Mouse (Mus musculus) hindbrain, embryonic 14.5 days (tissue): ENCODE data around the gene Dip2a. TPM values are rescaled to one million over a fixed set of nuclear protein-coding genes. Genes with fewer than 3 reads are reported as not detected.
A peak's percentile ranks its signal among the peaks of the same experiment; 100 is the strongest.

Experiments
- ATAC-seq: fragments of 200-750 bp; cut with Nextera tagmentation; 2 replicates; pipeline ENCODE4 v1.8.0; 2017; ENCODE audit warnings: moderate number of reproducible peaks, mild to moderate bottlenecking, moderate TSS enrichment, moderate library complexity; ENCODE audit not compliant: low FRiP score
- DNase-seq: peaks from one replicate; pipeline ENCODE4 v3.0.0-alpha.2; 2015; ENCODE audit warnings: low spot score
- H3K27ac ChIP-seq: fragments of 300-500 bp; sonication (generic); 2 replicates; pipeline ENCODE4 v1.5.1; 2014; ENCODE audit warnings: mild to moderate bottlenecking, moderate library complexity
- H3K27me3 ChIP-seq: fragments of 300-500 bp; sonication (generic); 2 replicates; pipeline ENCODE4 v1.6.1; 2014; ENCODE audit warnings: mild to moderate bottlenecking, low read length, mixed read lengths; ENCODE audit not compliant: control insufficient read depth, insufficient read depth
- H3K36me3 ChIP-seq: fragments of 300-500 bp; sonication (generic); replicated peaks from 2 replicates; pipeline ENCODE4 v1.6.1; 2014; ENCODE audit not compliant: control insufficient read depth, insufficient read depth
- H3K4me1 ChIP-seq: fragments of 300-500 bp; sonication (generic); replicated peaks from 2 replicates; pipeline ENCODE4 v1.6.1; 2014; ENCODE audit warnings: antibody characterized with exemption, low read length, mixed read lengths; ENCODE audit not compliant: control insufficient read depth, insufficient read depth
- H3K4me2 ChIP-seq: fragments of 300-500 bp; sonication (generic); replicated peaks from 2 replicates; pipeline ENCODE4 v1.6.1; 2014; ENCODE audit warnings: mild to moderate bottlenecking, moderate library complexity
- H3K4me3 ChIP-seq: fragments of 300-500 bp; sonication (generic); replicated peaks from 2 replicates; pipeline ENCODE4 v1.5.1; 2014; ENCODE audit warnings: mild to moderate bottlenecking, low read length
- H3K9ac ChIP-seq: fragments of 300-500 bp; sonication (generic); 2 replicates; pipeline ENCODE4 v1.6.1; 2014
- H3K9me3 ChIP-seq: fragments of 300-500 bp; sonication (generic); 2 replicates; pipeline ENCODE4 v1.6.1; 2016; ENCODE audit warnings: low read length; ENCODE audit not compliant: control insufficient read depth
- WGBS: fragments of 180-500 bp; shearing (Covaris S2); extraction: QIAGEN DNeasy Blood & Tissue Kit; methylation state at CpG from one replicate; pipeline ENCODE4 v1.1.7; 2014; 5-methylcytosine and 5-hydroxymethylcytosine counted together
- polyA plus RNA-seq: library from polyadenylated mRNA; unstranded; fragments of >200 nt; fragmentation: Nextera tagmentation; extraction: Ambion mirVana; gene quantifications from 2 replicates; pipeline ENCODE4 v1.2.1, GENCODE M21; 2014

The Dip2a gene
- polyA plus RNA-seq, 1 experiment from 2014 or later: 11.3 TPM

- H3K4me2 ChIP-seq: no peak overlapping the region
- ATAC-seq (no peak), DNase-seq (no peak)
- no peaks in the 10 kb centered on the region for H3K27me3 ChIP-seq
- H3K4me1 ChIP-seq: no peaks in the 10 kb centered on the region
- no peak overlapping the region for H3K9ac ChIP-seq
- 95% methylated on average over 7 of the region's 7 CpGs for WGBS
- no peak overlapping the region for H3K27ac ChIP-seq
- H3K4me3 ChIP-seq: no peak overlapping the region
- H3K9me3 ChIP-seq: no peaks in the 10 kb centered on the region
- peaks cover 6% of the 10 kb centered on the region for H3K36me3 ChIP-seq
Observed at GRCm38 (mm10) chr10:76257231-76257630, 87.9 kb downstream of the Dip2a start.

- DNase-seq: no peak
- WGBS: 60% methylated on average over 6 of the region's 6 CpGs
- Histone ChIP-seq H3K9me3 (no peaks in the 10 kb centered on the region), H3K27me3 (no peaks in the 10 kb centered on the region), H3K4me3 (no peak overlapping the region), H3K4me1 (no peaks in the 10 kb centered on the region), H3K36me3 (no peaks in the 10 kb centered on the region), H3K4me2 (no peak overlapping the region), H3K27ac (no peak overlapping the region), H3K9ac (no peak overlapping the region)
- no peak for ATAC-seq
Observed at GRCm38 (mm10) chr10:76255617-76256016, 89.5 kb downstream of the Dip2a start.

- Histone ChIP-seq H3K4me1 (no peaks in the 10 kb centered on the region), H3K4me3 (no peak within 1 kb of the TSS), H3K27ac (no peak within 1 kb of the TSS), H3K27me3 (no peaks in the 10 kb centered on the region), H3K9me3 (no peaks in the 10 kb centered on the region), H3K4me2 (no peak within 1 kb of the TSS), H3K36me3 (no peaks in the 10 kb centered on the region), H3K9ac (no peak within 1 kb of the TSS)
- DNase-seq (peak; percentile 47), ATAC-seq (peak; percentile 45; the same call in 1 of the 2 replicates)
- WGBS: 47% methylated on average over 4 of the region's 4 CpGs
Observed at GRCm38 (mm10) chr10:76253536-76253935, 91.6 kb downstream of the Dip2a start, which contains the start of gene S100b. S100b (plus strand) TSS chr10:76253853.

- Histone ChIP-seq H3K27ac (no peak overlapping the region), H3K4me3 (no peak overlapping the region), H3K4me1 (no peaks in the 10 kb centered on the region), H3K9me3 (no peaks in the 10 kb centered on the region), H3K9ac (no peak overlapping the region), H3K4me2 (no peak overlapping the region), H3K27me3 (no peaks in the 10 kb centered on the region), H3K36me3 (no peaks in the 10 kb centered on the region)
- ATAC-seq (no peak), DNase-seq (no peak)
- 98% methylated on average over 1 of the region's 1 CpGs for WGBS
Observed at GRCm38 (mm10) chr10:76253079-76253478, 92.0 kb downstream of the Dip2a start.

GRCm38 (mm10) chr10:76250870-76251269 lies 94.2 kb downstream of the Dip2a start:
- no peak overlapping the region for H3K4me3 ChIP-seq
- H3K27me3 ChIP-seq: no peaks in the 10 kb centered on the region
- H3K9ac ChIP-seq: no peak overlapping the region
- no peaks in the 10 kb centered on the region for H3K4me1 ChIP-seq
- H3K9me3 ChIP-seq: no peaks in the 10 kb centered on the region
- no peaks in the 10 kb centered on the region for H3K36me3 ChIP-seq
- 57% methylated on average over 7 of the region's 7 CpGs for WGBS
- no peak overlapping the region for H3K4me2 ChIP-seq
- H3K27ac ChIP-seq: no peak overlapping the region
- DNase-seq (no peak), ATAC-seq (no peak)

- ATAC-seq (no peak), DNase-seq (no peak)
- Histone ChIP-seq H3K4me2 (no peak overlapping the region), H3K4me3 (no peak overlapping the region), H3K4me1 (no peaks in the 10 kb centered on the region), H3K9ac (no peak overlapping the region), H3K9me3 (no peaks in the 10 kb centered on the region), H3K36me3 (no peaks in the 10 kb centered on the region), H3K27ac (no peak overlapping the region), H3K27me3 (no peaks in the 10 kb centered on the region)
- WGBS: 54% methylated on average over 5 of the region's 5 CpGs
Observed at GRCm38 (mm10) chr10:76248647-76248968, 96.5 kb downstream of the Dip2a start.

- no peak overlapping the region for H3K4me2 ChIP-seq
- no peaks in the 10 kb centered on the region for H3K4me1 ChIP-seq
- no peaks in the 10 kb centered on the region for H3K27me3 ChIP-seq
- DNase-seq: no peak
- peak overlapping the region; percentile 9; the same call in 1 of the 2 replicates for H3K27ac ChIP-seq
- WGBS: 28% methylated on average over 21 of the region's 21 CpGs
- H3K4me3 ChIP-seq: no peak overlapping the region
- ATAC-seq: no peak
- no peaks in the 10 kb centered on the region for H3K36me3 ChIP-seq
- no peak overlapping the region for H3K9ac ChIP-seq
- no peaks in the 10 kb centered on the region for H3K9me3 ChIP-seq
Observed at GRCm38 (mm10) chr10:76247960-76248646, 97.0 kb downstream of the Dip2a start.

- Histone ChIP-seq H3K4me3 (no peak overlapping the region), H3K27me3 (no peaks in the 10 kb centered on the region), H3K27ac (no peak overlapping the region), H3K36me3 (no peaks in the 10 kb centered on the region), H3K9me3 (no peaks in the 10 kb centered on the region), H3K4me2 (no peak overlapping the region), H3K9ac (no peak overlapping the region), H3K4me1 (no peaks in the 10 kb centered on the region)
- ATAC-seq: no peak
- no peak for DNase-seq
- WGBS: 60% methylated on average over 4 of the region's 4 CpGs
Observed at GRCm38 (mm10) chr10:76246601-76247000, 98.5 kb downstream of the Dip2a start.

GRCm38 (mm10) chr10:76245106-76245505 lies 100.0 kb downstream of the Dip2a start:
- ATAC-seq: no peak
- Histone ChIP-seq H3K9me3 (no peaks in the 10 kb centered on the region), H3K9ac (no peak overlapping the region), H3K4me3 (no peak overlapping the region), H3K27ac (no peak overlapping the region), H3K27me3 (no peaks in the 10 kb centered on the region), H3K4me2 (no peak overlapping the region), H3K36me3 (no peaks in the 10 kb centered on the region), H3K4me1 (no peaks in the 10 kb centered on the region)
- no peak for DNase-seq
- WGBS: 96% methylated on average over 2 of the region's 2 CpGs

GRCm38 (mm10) chr10:76239401-76239800 lies 105.7 kb downstream of the Dip2a start:
- Histone ChIP-seq H3K4me2 (no peak overlapping the region), H3K36me3 (peaks cover 13% of the 10 kb centered on the region; the same call in 1 of the 2 replicates), H3K9ac (no peak overlapping the region), H3K9me3 (no peaks in the 10 kb centered on the region), H3K27me3 (no peaks in the 10 kb centered on the region), H3K27ac (no peak overlapping the region), H3K4me3 (no peak overlapping the region), H3K4me1 (peaks cover 23% of the 10 kb centered on the region)
- ATAC-seq: no peak
- DNase-seq: no peak
- 78% methylated on average over 4 of the region's 4 CpGs for WGBS
